Mouse (Mus musculus) ES-E14 (cell line): Measurements from ENCODE around the gene Nr2f2. TPM values are rescaled to one million over a fixed set of nuclear protein-coding genes. Genes with fewer than 3 reads are reported as not detected.
A peak's percentile ranks its signal among the peaks of the same experiment; 100 is the strongest.

Experiments
- DNase-seq: peaks from one replicate; pipeline ENCODE4 v3.0.0-alpha.2; 2013; ENCODE audit warnings: low read depth, low spot score
- H3K27ac ChIP-seq: 2 replicates; pipeline ENCODE4 v1.5.1; 2012; ENCODE audit warnings: low read depth, mild to moderate bottlenecking, low read length, moderate library complexity, mixed read lengths; ENCODE audit not compliant: poor library complexity, insufficient read depth, severe bottlenecking
- H3K36me3 ChIP-seq: 2 replicates; pipeline ENCODE4 v1.6.1; 2012; ENCODE audit warnings: mild to moderate bottlenecking, low read length, moderate library complexity, mixed read lengths; ENCODE audit not compliant: control insufficient read depth, poor library complexity, insufficient read depth, severe bottlenecking
- H3K4me1 ChIP-seq, 2 experiments: fragments of 150-350 bp in 1 of 2; sonication (generic) in 1 of 2; 2 replicates each; pipeline ENCODE4 v1.6.1; 2012; ENCODE audit warnings: low read length in 2 of 2, mild to moderate bottlenecking in 1 of 2, mixed read lengths in 1 of 2; ENCODE audit not compliant: control insufficient read depth in 2 of 2, insufficient read depth in 2 of 2, poor library complexity in 1 of 2
- H3K4me3 ChIP-seq, 2 experiments: fragments of 150-350 bp in 1 of 2; sonication (generic) in 1 of 2; 2 replicates each; pipeline ENCODE4 v1.5.1; 2012; ENCODE audit warnings: low read length in 2 of 2, low read depth in 1 of 2, mild to moderate bottlenecking in 1 of 2, mixed read lengths in 1 of 2; ENCODE audit not compliant: insufficient read depth in 1 of 2, poor library complexity in 1 of 2, severe bottlenecking in 1 of 2
- H3K9ac ChIP-seq: 2 replicates; pipeline ENCODE4 v1.6.1; 2012; ENCODE audit warnings: low read depth, mild to moderate bottlenecking, low read length, mixed read lengths; ENCODE audit not compliant: poor library complexity, insufficient read depth, severe bottlenecking
- H3K9me3 ChIP-seq: fragments of 150-350 bp; sonication (generic); 2 replicates; pipeline ENCODE4 v1.6.1; 2012; ENCODE audit warnings: low read depth, mild to moderate bottlenecking, low read length; ENCODE audit not compliant: control insufficient read depth, insufficient read depth
- CHD2 ChIP-seq: IDR thresholded peaks from 2 replicates; pipeline ENCODE4 v1.6.1; 2014; ENCODE audit warnings: mild to moderate bottlenecking, low read depth, low read length, inconsistent platforms
- HCFC1 ChIP-seq: IDR thresholded peaks from 2 replicates; pipeline ENCODE4 v1.6.1; 2012; ENCODE audit warnings: low read length, inconsistent platforms, borderline replicate concordance; ENCODE audit not compliant: insufficient read depth
- MAFK ChIP-seq: IDR thresholded peaks from 2 replicates; pipeline ENCODE4 v1.6.1; 2014; ENCODE audit warnings: mild to moderate bottlenecking, low read depth, low read length, inconsistent platforms; ENCODE audit not compliant: insufficient read depth
- ZC3H11A ChIP-seq: IDR thresholded peaks from 2 replicates; pipeline ENCODE4 v1.6.1; 2012; ENCODE audit warnings: low read depth, mild to moderate bottlenecking, inconsistent platforms, low read length, borderline replicate concordance
- ZNF384 ChIP-seq: IDR thresholded peaks from 2 replicates; pipeline ENCODE4 v1.6.1; 2012; ENCODE audit warnings: low read depth, low read length, inconsistent platforms
- in situ Hi-C, 2 experiments: fragments of 600-800 bp; cut with MboI; formaldehyde crosslinking; loops; one replicate each; pipeline ENCODE4 v1.15.1; 2025; ENCODE audit warnings: low sequenced_read_pairs in 2 of 2, inconsistent platforms in 1 of 2; ENCODE audit not compliant: unreplicated experiment in 2 of 2
- total RNA-seq: library from RNA; depleted of rRNA; stranded (reverse); fragments of 300-350 nt; gene quantifications from 2 replicates; pipeline ENCODE4 v1.2.3, GENCODE M21; 2012

Nr2f2 gene
- total RNA-seq, 1 experiment = 1.3 TPM

GRCm38 (mm10) chr7:70350781-70351551 is 15.6 kb downstream of the Nr2f2 start:
- H3K4me3 ChIP-seq = peak overlapping the region; percentile 57 to 69
- no peak for DNase-seq
- TF ChIP-seq ZC3H11A = no peak
- no peak for TF ChIP-seq MAFK
- TF ChIP-seq CHD2 = no peak
- 0 out of 2 replicates have a peak, but pooled peaks have one; percentile 3 for TF ChIP-seq HCFC1
- TF ChIP-seq ZNF384 = peak; percentile 49; the same call in 1 of the 2 replicates
- in situ Hi-C loops = no loop called here
- no peaks in the 10 kb centered on the region for H3K9me3 ChIP-seq
- H3K9ac ChIP-seq = no peak overlapping the region
- peaks cover 0 to 2% of the 10 kb centered on the region in 2 experiments; a peak in 1 of 4 replicates for H3K4me1 ChIP-seq
- H3K27ac ChIP-seq = no peak overlapping the region
- H3K36me3 ChIP-seq = no peaks in the 10 kb centered on the region

- Histone ChIP-seq H3K9ac (no peak overlapping the region), H3K4me1 (peaks cover 0 to 2% of the 10 kb centered on the region in 2 experiments; a peak in 1 of 4 replicates)
These were observed 16.4 kb downstream of the Nr2f2 start for GRCm38 (mm10) chr7:70349981-70350670.

GRCm38 (mm10) chr7:70348977-70349615 is 17.4 kb downstream of the Nr2f2 start:
- Histone ChIP-seq H3K36me3 (no peaks in the 10 kb centered on the region), H3K4me1 (peaks cover 0 to 2% of the 10 kb centered on the region in 2 experiments; a peak in 1 of 4 replicates), H3K9me3 (no peaks in the 10 kb centered on the region), H3K27ac (no peak overlapping the region), H3K9ac (no peak overlapping the region), H3K4me3 (no peak overlapping the region)
- no peak for DNase-seq
- TF ChIP-seq ZC3H11A (no peak), MAFK (no peak), HCFC1 (no peak), CHD2 (no peak), ZNF384 (no peak)
- in situ Hi-C loops = no loop called here

More at GRCm38 (mm10) chr7:70349981-70350670, 16.4 kb downstream of the Nr2f2 start:
- Histone ChIP-seq H3K4me3 (peak overlapping the region; percentile 36 to 69; a peak in 2 of 4 replicates), H3K36me3 (no peaks in the 10 kb centered on the region), H3K27ac (no peak overlapping the region), H3K9me3 (no peaks in the 10 kb centered on the region)
- DNase-seq = no peak
- TF ChIP-seq MAFK (no peak), ZC3H11A (no peak), HCFC1 (no peak), CHD2 (no peak)
- in situ Hi-C loops = no loop called here

GRCm38 (mm10) chr7:70348064-70348976 is 18.2 kb downstream of the Nr2f2 start:
- no peak for TF ChIP-seq MAFK
- TF ChIP-seq ZC3H11A = no peak
- no peak overlapping the region for H3K27ac ChIP-seq
- peaks cover 0 to 2% of the 10 kb centered on the region in 2 experiments; a peak in 1 of 4 replicates for H3K4me1 ChIP-seq
- no peak overlapping the region for H3K9ac ChIP-seq
- no peak for DNase-seq
- H3K36me3 ChIP-seq = no peaks in the 10 kb centered on the region
- H3K9me3 ChIP-seq = no peaks in the 10 kb centered on the region
- in situ Hi-C loops = no loop called here
- H3K4me3 ChIP-seq = no peak overlapping the region
